Mouse (Mus musculus) olfactory bulb, adult 2 months (tissue): ENCODE measurements around the gene Art4.

Experiments used
- CTCF ChIP-seq: fragments of 200-500 bp; IDR thresholded peaks from 2 replicates; pipeline ENCODE4 v1.5.1; 2012; ENCODE audit warnings: low read depth, mild to moderate bottlenecking, low read length, moderate library complexity; ENCODE audit not compliant: insufficient read depth
- POLR2A ChIP-seq: fragments of 200-500 bp; IDR thresholded peaks from 2 replicates; pipeline ENCODE4 v1.6.1; 2012; ENCODE audit warnings: mild to moderate bottlenecking, low read depth, low read length, moderate library complexity; ENCODE audit not compliant: insufficient read depth

GRCm38 (mm10) chr6:136892002-136892401 is 34.5 kb upstream of the Art4 start:
- TF ChIP-seq CTCF, result no peak
- TF ChIP-seq POLR2A, result no peak
